ENCODE assay signal across 34 mouse cellular contexts in genomic region chr11:118473842-118474500, GRCm38 (mm10). TPM values are rescaled to one million over a fixed set of nuclear protein-coding genes. Genes with fewer than 3 reads are reported as not detected.
A peak's percentile ranks its signal among the peaks of the same experiment; 100 is the strongest.
DNase-seq lines count a peak whose midpoint lies in the region; ATAC-seq and TF ChIP-seq lines count a peak whose summit lies in the region.
"Had no signal": no experiment of that assay in that cellular context is flagged by ENCODE, and none has a peak within 500 bp of the region (broad histone marks: within the 10 kb centered on the region; RNA-seq: fewer than 3 reads in every experiment).

No protein-coding gene starts in this region.

- no peak for TF ChIP-seq EP300 in ES-Bruce4 (IDR thresholded peaks at IDR 0.05; ENCODE audit: insufficient read depth, low read depth, low read length)
- TF ChIP-seq EP300 in liver, postnatal 0 days (IDR thresholded peaks at IDR 0.05; ENCODE audit: low read depth) = no peak

- H3K4me3 ChIP-seq in ES-Bruce4 (ENCODE audit: low read depth, low read length) = no peak overlapping the region
- H3K4me3 ChIP-seq in liver, embryonic 12.5 days = no peak overlapping the region
- H3K4me3 ChIP-seq in liver, postnatal 0 days (ENCODE audit: low read depth, low read length) = no peak overlapping the region
- no peak overlapping the region for H3K4me3 ChIP-seq in hindbrain, postnatal 0 days (ENCODE audit: low read length)
- H3K4me3 ChIP-seq in forebrain, embryonic 10.5 days = no peak overlapping the region
- H3K4me3 ChIP-seq: embryonic facial prominence, embryonic 12.5 days; heart, adult 2 months; heart, embryonic 12.5 days; kidney, embryonic 15.5 days; limb, embryonic 10.5 days; limb, embryonic 15.5 days; lung, embryonic 15.5 days; megakaryocyte, embryonic 14.5 days; midbrain, embryonic 12.5 days; myocyte; neural tube, embryonic 12.5 days had no signal

- H3K36me3 ChIP-seq in ES-Bruce4 (ENCODE audit: control insufficient read depth, insufficient read depth, low read length, poor library complexity, severe bottlenecking) = no peaks in the 10 kb centered on the region
- peaks cover 3% of the 10 kb centered on the region for H3K36me3 ChIP-seq in liver, embryonic 12.5 days
- H3K36me3 ChIP-seq in liver, postnatal 0 days (replicated peaks; ENCODE audit: insufficient read depth, low read length) = no peaks in the 10 kb centered on the region; the same call in 1 of the 2 replicates
- no peaks in the 10 kb centered on the region for H3K36me3 ChIP-seq in hindbrain, postnatal 0 days (ENCODE audit: insufficient read depth, low read length)
- peaks cover 1% of the 10 kb centered on the region; the same call in 1 of the 2 replicates for H3K36me3 ChIP-seq in forebrain, embryonic 10.5 days (replicated peaks)
- H3K36me3 ChIP-seq: embryonic facial prominence, embryonic 12.5 days; kidney, embryonic 15.5 days; limb, embryonic 15.5 days; lung, embryonic 15.5 days; midbrain, embryonic 12.5 days; neural tube, embryonic 12.5 days had no signal

- WGBS in liver, embryonic 12.5 days (ENCODE audit: insufficient replicate concordance) = 47% methylated on average over 6 of the region's 6 CpGs
- 42% methylated on average over 6 of the region's 6 CpGs for WGBS in liver, postnatal 0 days (ENCODE audit: insufficient replicate concordance)
- WGBS in hindbrain, postnatal 0 days = 81% methylated on average over 6 of the region's 6 CpGs
- 91% methylated on average over 6 of the region's 6 CpGs for WGBS in forebrain, embryonic 10.5 days

- ATAC-seq in liver, embryonic 12.5 days = no peak
- ATAC-seq in liver, postnatal 0 days = no peak
- ATAC-seq in hindbrain, postnatal 0 days = no peak
- ATAC-seq: forebrain, postnatal 0 days; inflammation-experienced regulatory T-cells, adult 6 months; Patski had no signal

- no peak for TF ChIP-seq POLR2A in ES-Bruce4 (IDR thresholded peaks at IDR 0.05; ENCODE audit: insufficient read depth, low read length)

- H3K4me2 ChIP-seq in liver, embryonic 12.5 days = peak overlapping the region; percentile 17
- peak overlapping the region; percentile 6; the same call in 1 of the 2 replicates for H3K4me2 ChIP-seq in liver, postnatal 0 days (ENCODE audit: low read depth, low read length)
- no peak overlapping the region for H3K4me2 ChIP-seq in hindbrain, postnatal 0 days (ENCODE audit: low read depth, low read length)
- H3K4me2 ChIP-seq: embryonic facial prominence, embryonic 12.5 days; heart, embryonic 12.5 days; hindbrain, embryonic 14.5 days; kidney, embryonic 15.5 days; limb, embryonic 15.5 days; lung, embryonic 15.5 days; midbrain, embryonic 12.5 days; neural tube, embryonic 12.5 days had no signal

- no peak for TF ChIP-seq CTCF in ES-Bruce4 (IDR thresholded peaks at IDR 0.05; ENCODE audit: low read depth, low read length)
- TF ChIP-seq CTCF in liver, postnatal 0 days (IDR thresholded peaks at IDR 0.05; ENCODE audit: low read depth) = no peak
- no peak for TF ChIP-seq CTCF in hindbrain, postnatal 0 days (IDR thresholded peaks at IDR 0.05; ENCODE audit: low read depth)

- peak overlapping the region; percentile 85 for H3K27ac ChIP-seq in ES-Bruce4 (ENCODE audit: insufficient read depth, low read length)
- H3K27ac ChIP-seq in liver, embryonic 12.5 days = peak overlapping the region; percentile 59
- peak overlapping the region; percentile 34; the same call in 1 of the 2 replicates for H3K27ac ChIP-seq in liver, postnatal 0 days (ENCODE audit: low read depth)
- no peak overlapping the region for H3K27ac ChIP-seq in hindbrain, postnatal 0 days
- H3K27ac ChIP-seq in forebrain, embryonic 10.5 days = no peak overlapping the region
- H3K27ac ChIP-seq: embryonic facial prominence, embryonic 12.5 days; heart, adult 2 months; hindbrain, embryonic 14.5 days; kidney, embryonic 15.5 days; limb, embryonic 10.5 days; limb, embryonic 15.5 days; lung, embryonic 15.5 days; midbrain, embryonic 12.5 days; neural tube, embryonic 12.5 days; stomach, postnatal 0 days had no signal

- no peaks in the 10 kb centered on the region for H3K27me3 ChIP-seq in ES-Bruce4 (ENCODE audit: control insufficient read depth, insufficient read depth, low read length, poor library complexity, severe bottlenecking)
- no peaks in the 10 kb centered on the region for H3K27me3 ChIP-seq in liver, embryonic 12.5 days (replicated peaks)
- H3K27me3 ChIP-seq in liver, postnatal 0 days (ENCODE audit: insufficient read depth, low read length) = no peaks in the 10 kb centered on the region
- H3K27me3 ChIP-seq in hindbrain, postnatal 0 days (ENCODE audit: insufficient read depth, low read length) = no peaks in the 10 kb centered on the region
- peaks cover 11% of the 10 kb centered on the region; the same call in 1 of the 2 replicates for H3K27me3 ChIP-seq in forebrain, embryonic 10.5 days (ENCODE audit: poor library complexity, severe bottlenecking)
- H3K27me3 ChIP-seq: embryonic facial prominence, embryonic 12.5 days; heart, embryonic 12.5 days; kidney, embryonic 15.5 days; limb, embryonic 15.5 days; lung, embryonic 15.5 days; megakaryocyte, embryonic 14.5 days; neural tube, embryonic 12.5 days had no signal

- peaks cover 8% of the 10 kb centered on the region for H3K4me1 ChIP-seq in ES-Bruce4 (ENCODE audit: control insufficient read depth, insufficient read depth, low read length)
- H3K4me1 ChIP-seq in liver, embryonic 12.5 days = peaks cover 68% of the 10 kb centered on the region
- peaks cover 27% of the 10 kb centered on the region for H3K4me1 ChIP-seq in liver, postnatal 0 days (ENCODE audit: insufficient read depth)
- 0 out of 2 replicates have a peak, but pooled peaks cover 7% of the 10 kb centered on the region for H3K4me1 ChIP-seq in hindbrain, postnatal 0 days (ENCODE audit: insufficient read depth, low read length)
- H3K4me1 ChIP-seq in forebrain, embryonic 10.5 days = peaks cover 45% of the 10 kb centered on the region

- H3K9me3 ChIP-seq in ES-Bruce4 (replicated peaks; ENCODE audit: control insufficient read depth, insufficient read depth, low read length, poor library complexity, severe bottlenecking) = no peaks in the 10 kb centered on the region
- H3K9me3 ChIP-seq in liver, embryonic 12.5 days (replicated peaks) = no peaks in the 10 kb centered on the region
- no peaks in the 10 kb centered on the region for H3K9me3 ChIP-seq in liver, postnatal 0 days (ENCODE audit: low read length)
- no peaks in the 10 kb centered on the region for H3K9me3 ChIP-seq in hindbrain, postnatal 0 days (ENCODE audit: low read length)
- no peaks in the 10 kb centered on the region for H3K9me3 ChIP-seq in forebrain, embryonic 10.5 days
- H3K9me3 ChIP-seq: embryonic facial prominence, embryonic 12.5 days; G1E; heart, embryonic 12.5 days; kidney, embryonic 15.5 days; limb, embryonic 10.5 days; limb, embryonic 15.5 days; lung, embryonic 15.5 days; megakaryocyte, embryonic 14.5 days; midbrain, embryonic 12.5 days; neural tube, embryonic 12.5 days had no signal

- H3K9ac ChIP-seq in ES-Bruce4 (ENCODE audit: low read depth, poor library complexity, severe bottlenecking) = peak overlapping the region; percentile 24
- H3K9ac ChIP-seq in liver, embryonic 12.5 days = no peak overlapping the region
- H3K9ac ChIP-seq in liver, postnatal 0 days (replicated peaks) = no peak overlapping the region
- H3K9ac ChIP-seq in hindbrain, postnatal 0 days (replicated peaks; ENCODE audit: low read length) = no peak overlapping the region
- H3K9ac ChIP-seq: embryonic facial prominence, embryonic 12.5 days; forebrain, postnatal 0 days; heart, embryonic 12.5 days; hindbrain, embryonic 14.5 days; kidney, embryonic 15.5 days; limb, embryonic 15.5 days; lung, embryonic 15.5 days; midbrain, embryonic 12.5 days; neural tube, embryonic 12.5 days had no signal

- peak; percentile 70 for DNase-seq in R1 (ENCODE audit: low read depth, low spot score)
- no peak for DNase-seq in liver, postnatal 0 days
- DNase-seq in hindbrain, postnatal 0 days (ENCODE audit: low spot score) = no peak
- no peak for DNase-seq in cerebellum, adult 8-10 months
- no peak for DNase-seq in forebrain, embryonic 10.5 days (ENCODE audit: extremely low spot score, low spot score)
- DNase-seq: adrenal gland, postnatal 25 days; cerebellum, adult 9-10 months; cerebellum, postnatal 36 days; embryo, embryonic 11 days; forebrain, postnatal 0 days; heart, adult 2 months; kidney, adult 18-20 months; kidney, postnatal 25 days; right cerebral cortex, adult 18-20 months; thymus, adult 18-20 months; thymus, postnatal 25 days had no signal

RNA-seq across cellular contexts. Expression of gene Engase, which starts 2.7 kb away (rescaled TPM):
- 4.9 and 7.8 TPM in 2 replicates for polyA plus RNA-seq in ES-Bruce4 (2011; ENCODE audit: insufficient read depth, insufficient read length, low read depth, missing spikeins)
- polyA plus RNA-seq in liver, embryonic 12.5 days (2016; fragmentation: Nextera tagmentation; extraction: Ambion mirVana) = 11.7 and 12.6 TPM in 2 replicates
- polyA plus RNA-seq in liver, postnatal 0 days (2015; fragmentation: Nextera tagmentation; extraction: Ambion mirVana) = 4.9 and 5.6 TPM in 2 replicates
- 9.0 and 20.7 TPM in 2 replicates for total RNA-seq in hindbrain, postnatal 0 days (2014; rRNA removed)
- 6.5 and 7.0 TPM in 2 replicates for polyA plus RNA-seq in hindbrain, postnatal 0 days (2015; fragmentation: Nextera tagmentation; extraction: Ambion mirVana)
- polyA plus RNA-seq in forebrain, embryonic 10.5 days (2016; fragmentation: Nextera tagmentation; extraction: Ambion mirVana) = 7.1 and 7.9 TPM in 2 replicates

RNA-seq across cellular contexts. Expression of gene C1qtnf1, which starts 46.0 kb away (rescaled TPM):
- 2.1 and 2.4 TPM in 2 replicates for polyA plus RNA-seq in ES-Bruce4 (2011; ENCODE audit: insufficient read depth, insufficient read length, low read depth, missing spikeins)
- 1.8 and 2.2 TPM in 2 replicates for polyA plus RNA-seq in liver, embryonic 12.5 days (2016; fragmentation: Nextera tagmentation; extraction: Ambion mirVana)
- polyA plus RNA-seq in liver, postnatal 0 days (2015; fragmentation: Nextera tagmentation; extraction: Ambion mirVana) = 5.8 and 5.9 TPM in 2 replicates
- 5.4 TPM in 2 replicates for total RNA-seq in hindbrain, postnatal 0 days (2014; rRNA removed)
- 3.5 and 4.3 TPM in 2 replicates for polyA plus RNA-seq in hindbrain, postnatal 0 days (2015; fragmentation: Nextera tagmentation; extraction: Ambion mirVana)
- 1.5 and 2.3 TPM in 2 replicates for polyA plus RNA-seq in forebrain, embryonic 10.5 days (2016; fragmentation: Nextera tagmentation; extraction: Ambion mirVana)
- total RNA-seq: hematopoietic stem cell, adult 5-6 weeks had no signal
- polyA plus RNA-seq: G1E; inflammation-experienced regulatory T-cells, adult 6 months had no signal

RNA-seq across cellular contexts. Expression of gene Cant1, which starts 55.1 kb away (rescaled TPM):
- polyA plus RNA-seq in ES-Bruce4 (2011; ENCODE audit: insufficient read depth, insufficient read length, low read depth, missing spikeins) = 15.4 and 16.3 TPM in 2 replicates
- 14.5 and 14.9 TPM in 2 replicates for polyA plus RNA-seq in liver, embryonic 12.5 days (2016; fragmentation: Nextera tagmentation; extraction: Ambion mirVana)
- polyA plus RNA-seq in liver, postnatal 0 days (2015; fragmentation: Nextera tagmentation; extraction: Ambion mirVana) = 7.5 and 7.8 TPM in 2 replicates
- 47.9 and 51.7 TPM in 2 replicates for total RNA-seq in hindbrain, postnatal 0 days (2014; rRNA removed)
- polyA plus RNA-seq in hindbrain, postnatal 0 days (2015; fragmentation: Nextera tagmentation; extraction: Ambion mirVana) = 24.7 and 25.8 TPM in 2 replicates
- 19.0 and 19.2 TPM in 2 replicates for polyA plus RNA-seq in forebrain, embryonic 10.5 days (2016; fragmentation: Nextera tagmentation; extraction: Ambion mirVana)

Comparison
In these comparisons a context has a peak if more than half of its experiments do, and no peak if none do; other contexts are left out.
1. H3K27ac ChIP-seq: peak in ES-Bruce4 (single experiment), liver, embryonic 12.5 days (single experiment) and liver, postnatal 0 days (single experiment); none in hindbrain, postnatal 0 days (single experiment) and forebrain, embryonic 10.5 days (single experiment).